Mouse (Mus musculus): Measurements from ENCODE around the gene Tgm4.

DNA sequence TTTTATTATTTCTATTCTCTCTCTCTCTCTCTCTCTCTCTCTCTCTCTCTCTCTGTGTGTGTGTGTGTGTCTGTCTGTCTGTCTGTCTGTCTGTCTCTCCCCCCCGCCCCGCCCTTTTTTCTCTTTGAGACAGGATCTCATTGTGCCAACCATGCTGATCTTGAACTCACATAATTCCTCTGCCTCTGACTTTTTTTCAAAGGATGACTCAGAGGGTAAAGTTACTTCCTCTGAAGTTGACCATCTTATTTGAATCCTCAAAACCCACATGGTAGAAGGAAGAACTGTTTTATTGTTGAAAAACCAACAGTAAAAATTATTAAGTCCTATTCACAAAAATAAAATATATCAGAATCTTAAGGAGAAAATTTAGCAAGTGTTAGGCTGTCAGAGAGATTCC lies 29.8 kb upstream of the Tgm4 start:
- no peak for TF ChIP-seq POLR2A (IDR thresholded peaks at IDR 0.05; ENCODE audit: low read depth, low read length)
- no peak for TF ChIP-seq CTCF (IDR thresholded peaks at IDR 0.05; ENCODE audit: extremely low read depth, insufficient read depth, insufficient read length, insufficient replicate concordance)

Data from spleen, adult 2 months (tissue).